Mouse (Mus musculus): ENCODE results near the gene Gls2. TPM values are rescaled to one million over a fixed set of nuclear protein-coding genes. Genes with fewer than 3 reads are reported as not detected.

The Gls2 gene
- under 1 TPM in 1 of 2 experiments, not detected in 1; 0.36 TPM for total RNA-seq (2023)

DNA sequence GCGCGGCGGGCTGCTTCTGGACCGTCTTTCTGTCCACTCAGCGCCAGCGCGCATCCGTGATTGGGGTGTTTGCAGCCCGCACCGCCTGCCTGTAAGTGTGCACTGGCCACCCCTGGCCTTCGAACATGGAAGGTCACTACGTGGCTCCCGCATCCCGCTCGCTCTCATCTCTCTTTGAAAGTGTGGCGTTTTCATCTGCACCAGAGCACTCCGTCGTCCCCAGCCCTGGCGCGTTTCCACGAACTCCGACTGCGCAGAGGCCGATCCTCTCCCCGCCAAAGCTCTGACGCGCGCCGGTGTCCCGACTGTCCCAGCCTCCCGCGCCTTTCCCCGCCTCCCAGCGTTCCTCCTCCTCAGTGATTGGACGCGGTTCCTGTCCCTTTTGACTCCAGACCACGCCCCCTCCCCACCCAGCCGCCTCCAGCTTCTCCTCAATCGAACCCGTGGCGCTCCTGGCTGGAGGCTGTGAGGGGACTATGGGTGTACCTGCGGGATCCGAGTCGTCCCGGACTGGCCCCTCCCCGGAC is at the start of gene Gls2:
Gene Gls2 (plus strand): TSS at position 434 of the 527 bp plus-strand sequence.

GRCm38 (mm10) chr10:128179989-128180388 is 14.3 kb upstream of the Gls2 start, which contains the start of gene Rbms2:
Gene Rbms2, minus strand, starts transcription at chr10:128180297.

DNA sequence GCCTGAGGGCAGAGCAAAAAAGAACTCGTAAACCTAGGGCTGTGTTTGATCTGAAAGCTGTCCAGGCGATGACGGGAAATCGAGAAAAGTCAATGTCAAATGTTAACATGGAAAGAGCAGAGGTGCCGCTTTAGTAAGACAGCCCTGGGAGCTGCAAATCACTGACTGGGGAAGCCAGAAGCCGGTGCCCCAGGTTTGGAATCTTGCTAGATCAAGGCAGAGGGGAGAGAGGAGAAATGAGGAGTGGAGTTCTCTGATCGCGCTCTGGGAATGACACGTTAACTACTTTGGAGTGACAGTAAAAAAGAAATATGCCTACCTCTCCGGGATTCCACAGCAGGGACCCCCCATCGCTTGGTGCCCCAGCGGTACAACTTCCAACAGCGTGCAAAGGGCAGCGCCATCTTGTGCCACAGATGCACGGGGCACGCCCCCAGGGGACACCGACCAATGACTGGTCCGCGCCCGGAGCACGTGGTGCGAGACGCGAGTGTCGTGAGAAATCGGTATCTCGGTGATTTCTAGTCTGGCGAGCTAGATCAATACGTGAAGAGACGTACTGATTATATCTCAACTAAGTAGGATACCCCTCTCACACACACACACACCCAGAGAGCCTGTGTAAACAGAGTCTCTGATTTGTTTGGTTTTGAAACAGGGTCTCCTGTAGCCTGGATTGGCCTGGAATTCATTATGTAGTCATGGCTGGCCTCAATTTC is 17.3 kb downstream of the Gls2 start, which contains the start of gene Spryd4:
Gene Spryd4 (minus strand): TSS at position 418 of the 719 bp plus-strand sequence.

GRCm38 (mm10) chr10:128225538-128225937 is 31.3 kb downstream of the Gls2 start, which contains the start of gene Mip:
Gene Mip, plus strand, starts transcription at chr10:128225838.

GRCm38 (mm10) chr10:128231697-128232419 is 37.6 kb downstream of the Gls2 start, which contains the start of gene Timeless:
Gene Timeless, plus strand, starts transcription at chr10:128232065.

GRCm38 (mm10) chr10:128253677-128254255 is 59.5 kb downstream of the Gls2 start, which contains the start of gene Apon:
Gene Apon, plus strand, starts transcription at chr10:128254096.

Other genes with a start within 250 kb of the Gls2 start
- not detected for gene Hsd17b6, start 186.8 kb upstream of the Gls2 start, total RNA-seq (2023)
- 10 to 100 TPM; 22.9 to 23.7 TPM for gene Prim1, start 179.3 kb upstream of the Gls2 start, total RNA-seq (2023)
- gene Naca, start 158.9 kb upstream of the Gls2 start, total RNA-seq (2023): 100 to 1,000 TPM; 305 to 359 TPM
- gene Ptges3, start 135.5 kb upstream of the Gls2 start, total RNA-seq (2023): 10 to 100 TPM; 58.1 to 76.4 TPM
- 100 to 1,000 TPM; 522 to 523 TPM for gene Atp5b, start 111.2 kb upstream of the Gls2 start, total RNA-seq (2023)
- 10 to 100 TPM; 91.5 to 96.1 TPM for gene Baz2a, start 102.9 kb upstream of the Gls2 start, total RNA-seq (2023)
- gene Rbms2, start 14.2 kb upstream of the Gls2 start, total RNA-seq (2023): 10 to 100 TPM in 1 of 2 experiments, 1 to 10 TPM in 1; 9.3 to 10.6 TPM
- gene Spryd4, start 17.4 kb downstream of the Gls2 start, total RNA-seq (2023): 1 to 10 TPM; 4.0 to 5.7 TPM
- not detected for gene Mip, start 31.4 kb downstream of the Gls2 start, total RNA-seq (2023)
- 10 to 100 TPM; 23.8 to 29.8 TPM for gene Timeless, start 37.6 kb downstream of the Gls2 start, total RNA-seq (2023)
- under 1 TPM; 0.42 to 0.64 TPM for gene Apon, start 59.6 kb downstream of the Gls2 start, total RNA-seq (2023)
- not detected for gene Apof, start 74.2 kb downstream of the Gls2 start, total RNA-seq (2023)
- 10 to 100 TPM; 33.8 to 44.4 TPM for gene Stat2, start 76.1 kb downstream of the Gls2 start, total RNA-seq (2023)
- gene Il23a, start 104.3 kb downstream of the Gls2 start, total RNA-seq (2023): not detected
- gene Pan2, start 108.9 kb downstream of the Gls2 start, total RNA-seq (2023): 10 to 100 TPM; 27.4 to 30.6 TPM
- gene Cnpy2, start 128.0 kb downstream of the Gls2 start, total RNA-seq (2023): 10 to 100 TPM; 26.9 to 36.3 TPM
- gene Cs, start 143.3 kb downstream of the Gls2 start, total RNA-seq (2023): 100 to 1,000 TPM in 1 of 2 experiments, 10 to 100 TPM in 1; 93.2 to 107 TPM
- gene Coq10a, start 174.5 kb downstream of the Gls2 start, total RNA-seq (2023): 10 to 100 TPM; 15.4 to 17.8 TPM
- 10 to 100 TPM; 35.0 to 42.4 TPM for gene Ankrd52, start 182.7 kb downstream of the Gls2 start, total RNA-seq (2023)
- not detected for gene Slc39a5, start 206.8 kb downstream of the Gls2 start, total RNA-seq (2023)
- 10 to 100 TPM; 31.6 to 43.5 TPM for gene Nabp2, start 217.0 kb downstream of the Gls2 start, total RNA-seq (2023)
- gene Rnf41, start 217.2 kb downstream of the Gls2 start, total RNA-seq (2023): 10 to 100 TPM; 37.6 to 38.5 TPM